Mouse (Mus musculus): ENCODE measurements around the gene E2f1. TPM values are rescaled to one million over a fixed set of nuclear protein-coding genes. Genes with fewer than 3 reads are reported as not detected.

The E2f1 gene
- total RNA-seq, 2 experiments from 2014 or later, result 5.5 to 11.1 TPM

GRCm38 (mm10) chr2:154584931-154585601 is 15.4 kb upstream of the E2f1 start:
- no peak for ATAC-seq (replicated peaks; ENCODE audit: low FRiP score, poor library complexity, severe bottlenecking)

DNA sequence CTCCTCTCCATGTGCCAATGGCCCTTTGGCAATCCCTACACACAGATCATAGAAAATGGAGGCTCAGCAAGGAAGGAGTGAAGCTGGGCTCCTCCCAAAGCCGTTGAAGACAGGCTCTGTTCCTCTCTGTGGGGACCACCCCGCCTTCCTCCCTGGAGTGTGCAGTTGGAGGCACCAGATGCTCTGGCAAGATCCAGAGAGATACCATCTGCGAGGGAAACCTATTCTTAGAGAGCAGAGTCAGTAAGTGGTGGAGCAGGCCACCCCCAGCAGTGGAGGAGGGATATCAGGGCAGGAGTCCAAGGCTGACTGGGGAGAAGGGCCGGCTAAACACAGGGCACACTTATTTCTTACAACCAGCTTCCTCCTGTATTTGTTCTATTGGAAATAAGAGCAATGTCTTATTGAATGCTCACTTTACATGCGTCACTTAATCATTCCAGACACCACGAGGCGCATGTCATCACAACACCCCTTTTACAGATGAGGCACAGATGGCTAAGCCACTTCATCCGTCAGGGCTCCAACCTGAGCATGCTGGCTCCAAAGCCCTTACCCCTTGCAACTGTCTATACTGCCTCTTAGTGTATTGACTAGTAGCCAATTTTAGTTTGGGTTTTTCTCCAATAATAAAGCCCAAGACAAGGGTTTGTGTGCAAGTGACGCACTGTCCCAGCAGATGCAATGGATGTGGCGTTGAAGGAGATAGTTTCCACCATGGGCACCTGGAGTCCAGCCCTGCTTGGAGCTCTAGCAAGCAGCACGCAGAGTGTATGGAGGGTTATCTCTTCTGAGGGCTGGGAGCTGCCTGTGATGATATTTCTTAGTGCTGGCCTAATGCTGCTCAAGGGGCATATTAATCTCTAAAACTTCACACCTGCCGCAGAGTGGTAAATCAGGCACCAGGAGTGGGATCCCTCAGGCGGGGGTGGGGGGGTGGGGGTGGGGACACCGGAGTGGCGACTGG is 14.5 kb upstream of the E2f1 start:
- ATAC-seq (replicated peaks; ENCODE audit: low FRiP score, poor library complexity, severe bottlenecking), result 0 out of 2 replicates have a peak, but pooled peaks have one; percentile 26

DNA sequence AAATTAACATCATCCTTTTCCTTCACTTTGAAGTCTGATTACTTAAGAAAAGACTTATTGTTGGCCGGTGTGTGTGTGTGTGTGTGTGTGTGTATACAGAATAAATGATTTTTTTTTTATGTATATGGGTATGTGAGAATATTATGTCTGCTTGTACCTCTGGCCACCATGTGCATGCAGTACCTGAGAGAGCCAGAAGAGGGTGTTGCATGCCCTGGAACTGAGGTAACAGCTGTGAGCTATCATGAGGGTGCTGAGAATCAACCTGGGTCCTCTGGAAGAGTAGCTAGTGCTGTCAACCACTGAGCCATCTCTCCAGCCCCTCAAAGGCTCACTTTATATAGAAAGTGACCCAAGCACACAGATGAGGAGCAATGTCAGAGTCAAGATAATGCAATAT is 11.7 kb upstream of the E2f1 start:
- no peak for ATAC-seq (replicated peaks; ENCODE audit: low FRiP score, poor library complexity, severe bottlenecking)

- ATAC-seq (replicated peaks; ENCODE audit: low FRiP score, poor library complexity, severe bottlenecking), result no peak
Measured at GRCm38 (mm10) chr2:154580586-154580985, 10.9 kb upstream of the E2f1 start.

- no peak for ATAC-seq (replicated peaks; ENCODE audit: low FRiP score, poor library complexity, severe bottlenecking)
Measured at GRCm38 (mm10) chr2:154577744-154578067, 8.0 kb upstream of the E2f1 start.

GRCm38 (mm10) chr2:154576876-154577743 is 7.4 kb upstream of the E2f1 start:
- no peak for ATAC-seq (replicated peaks; ENCODE audit: low FRiP score, poor library complexity, severe bottlenecking)

- no peak for ATAC-seq (replicated peaks; ENCODE audit: low FRiP score, poor library complexity, severe bottlenecking)
Measured at GRCm38 (mm10) chr2:154574271-154574670, 4.6 kb upstream of the E2f1 start.

DNA sequence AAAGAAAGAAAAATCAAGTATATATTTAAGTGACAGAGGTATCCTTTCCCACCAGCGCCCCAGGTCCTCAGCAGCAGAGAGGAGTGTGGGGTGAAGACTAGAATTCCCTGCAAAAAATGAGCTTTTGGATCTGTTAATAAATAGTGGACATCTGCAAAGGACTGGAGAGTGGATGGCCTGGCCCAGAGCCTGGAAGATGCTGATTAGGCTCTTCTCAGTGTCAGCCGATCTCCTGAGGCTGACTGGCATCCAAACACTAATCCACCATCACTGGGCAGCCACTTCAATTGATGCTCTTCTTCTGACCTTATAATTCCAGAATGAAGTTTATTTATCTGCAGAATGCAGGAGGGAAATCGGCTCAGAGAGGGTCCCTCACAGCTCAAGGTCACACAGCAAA is 3.3 kb upstream of the E2f1 start:
- ATAC-seq (replicated peaks; ENCODE audit: low FRiP score, poor library complexity, severe bottlenecking), result no peak

DNA sequence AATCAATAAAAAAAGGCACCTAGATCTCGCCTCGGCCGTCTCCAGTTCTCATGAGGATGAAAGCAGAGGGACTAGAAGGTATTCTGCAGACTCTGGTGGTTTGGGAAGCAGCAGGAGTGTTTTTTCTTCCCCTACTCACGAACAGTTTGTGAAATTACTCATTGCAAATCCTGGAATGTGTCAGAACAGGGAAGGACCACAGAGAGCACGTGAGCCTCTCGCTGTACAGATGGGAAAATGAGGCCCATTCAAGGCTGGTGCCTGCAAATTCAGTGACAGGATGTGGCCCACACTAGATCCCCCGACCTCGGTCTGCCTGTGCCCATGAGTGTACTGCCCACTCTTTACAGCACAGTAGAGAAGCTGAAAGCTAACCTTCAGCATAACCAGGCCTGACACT is 2.3 kb upstream of the E2f1 start:
- ATAC-seq (replicated peaks; ENCODE audit: low FRiP score, poor library complexity, severe bottlenecking), result no peak

- no peak for ATAC-seq (replicated peaks; ENCODE audit: low FRiP score, poor library complexity, severe bottlenecking)
Measured at GRCm38 (mm10) chr2:154571266-154571665, 1.6 kb upstream of the E2f1 start.

- ATAC-seq (replicated peaks; ENCODE audit: low FRiP score, poor library complexity, severe bottlenecking), result no peak
Measured at GRCm38 (mm10) chr2:154570666-154571065, 974 bp upstream of the E2f1 start.

DNA sequence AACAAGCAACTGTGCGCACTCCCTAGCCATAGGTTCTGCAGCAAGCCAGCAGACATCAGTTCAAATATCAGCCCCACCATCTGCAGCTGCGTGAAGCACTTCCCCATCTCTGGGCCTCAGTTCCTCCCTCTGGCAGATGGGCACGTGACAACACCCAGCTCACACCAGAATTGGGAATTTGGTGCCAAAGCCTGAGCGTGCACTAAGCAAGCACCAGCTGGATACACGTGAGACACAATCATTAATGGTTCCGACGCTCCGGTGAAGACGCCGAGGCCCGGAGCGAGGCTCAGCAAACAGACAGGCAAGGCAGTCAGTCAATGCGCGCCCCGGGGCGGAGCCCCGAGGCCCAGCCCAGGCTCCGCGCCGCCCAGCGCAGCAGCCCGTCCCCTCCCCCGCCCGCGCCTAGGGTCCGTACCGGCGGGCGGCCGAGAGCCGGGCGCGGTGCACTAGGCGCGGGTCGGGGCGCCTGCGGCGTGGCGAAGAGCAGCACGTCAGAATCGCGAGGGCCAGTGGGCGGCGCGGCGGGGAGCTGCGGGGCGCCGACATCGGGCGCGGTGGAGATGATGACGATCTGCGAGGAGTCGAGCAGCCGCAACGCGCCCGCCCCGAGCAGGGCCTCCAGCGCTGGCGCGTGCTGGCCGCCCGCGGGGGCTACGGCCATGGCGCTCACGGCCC is 482 bp downstream of the E2f1 start:
- ATAC-seq (replicated peaks; ENCODE audit: low FRiP score, poor library complexity, severe bottlenecking), result peak; percentile 66

- peak; percentile 46 for ATAC-seq (replicated peaks; ENCODE audit: low FRiP score, poor library complexity, severe bottlenecking)
Measured at GRCm38 (mm10) chr2:154568329-154569070, 1.2 kb downstream of the E2f1 start.

GRCm38 (mm10) chr2:154567766-154568165 is 1.9 kb downstream of the E2f1 start:
- no peak for ATAC-seq (replicated peaks; ENCODE audit: low FRiP score, poor library complexity, severe bottlenecking)

- ATAC-seq (replicated peaks; ENCODE audit: low FRiP score, poor library complexity, severe bottlenecking), result no peak
Measured at GRCm38 (mm10) chr2:154566641-154567040, 3.1 kb downstream of the E2f1 start.

DNA sequence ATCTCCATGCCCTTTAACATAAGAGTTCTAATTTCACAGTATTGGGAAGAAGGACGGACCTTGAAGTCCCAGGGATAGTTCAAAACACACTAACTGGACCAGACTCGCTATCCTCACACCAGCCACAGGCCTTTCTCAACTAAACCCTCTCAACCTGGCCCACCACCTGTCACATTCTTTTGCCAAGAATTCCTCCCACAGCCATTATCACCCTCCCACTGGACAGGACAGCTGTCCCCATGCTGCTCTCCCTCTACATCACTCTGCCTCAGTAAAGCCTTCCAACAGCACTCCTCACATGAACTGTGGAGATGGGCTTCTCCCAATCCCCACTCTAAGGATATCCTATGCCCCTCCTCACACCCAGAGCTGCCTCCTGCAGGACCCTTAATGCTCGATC is 4.1 kb downstream of the E2f1 start:
- no peak for ATAC-seq (replicated peaks; ENCODE audit: low FRiP score, poor library complexity, severe bottlenecking)

GRCm38 (mm10) chr2:154563612-154564170 is 6.0 kb downstream of the E2f1 start:
- no peak for ATAC-seq (replicated peaks; ENCODE audit: low FRiP score, poor library complexity, severe bottlenecking)

DNA sequence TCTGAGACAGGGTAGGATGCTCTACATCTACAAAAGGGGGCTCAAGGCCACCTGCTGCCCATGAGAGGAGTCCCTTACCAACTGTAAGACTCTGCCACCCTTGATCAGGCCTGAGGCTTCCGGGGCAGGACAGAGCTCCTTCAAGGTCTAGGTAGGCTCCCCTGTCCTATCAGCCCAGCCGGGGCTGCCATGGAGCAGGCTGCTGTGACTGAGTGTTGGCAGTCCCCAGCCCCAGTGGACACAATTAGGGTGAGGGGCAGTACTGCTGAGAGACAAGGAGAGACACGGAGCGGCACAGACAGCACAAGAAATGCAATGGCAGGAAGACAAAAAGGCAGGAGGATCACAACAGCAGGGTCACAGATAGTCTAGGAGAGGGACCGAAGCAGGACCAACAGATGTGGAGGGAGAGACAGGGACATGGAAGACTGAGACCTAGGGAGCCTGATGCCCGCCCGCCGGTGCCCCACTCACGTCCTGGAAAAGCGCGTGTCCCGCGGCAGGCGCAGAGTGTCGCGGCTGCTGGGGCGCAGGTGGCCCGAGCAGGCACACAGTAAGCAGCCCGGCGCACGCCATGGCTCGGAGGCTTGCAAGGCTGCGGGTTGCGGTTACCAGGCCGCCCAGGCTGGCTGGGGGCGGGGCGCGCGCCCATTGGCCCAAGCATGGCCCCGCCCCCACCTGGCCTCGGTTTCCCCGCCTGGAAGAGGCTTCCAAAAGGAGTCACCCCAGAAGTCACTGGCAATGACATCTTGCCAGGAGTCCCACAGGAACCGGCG is 11.2 kb downstream of the E2f1 start, which contains the start of gene Necab3:
TSS of gene Necab3 (minus strand) at position 627 of the 776 bp plus-strand sequence.
- ATAC-seq (replicated peaks; ENCODE audit: low FRiP score, poor library complexity, severe bottlenecking), result peak; percentile 44; the same call in 1 of the 2 replicates
